Mouse (Mus musculus) limb, embryonic 14.5 days (tissue): ENCODE measurements around the gene Maats1. TPM values are rescaled to one million over a fixed set of nuclear protein-coding genes. Genes with fewer than 3 reads are reported as not detected.

Source experiments
- ATAC-seq: fragments of 200-750 bp; cut with Nextera tagmentation; 2 replicates; pipeline ENCODE4 v1.8.0; 2017; ENCODE audit warnings: low read depth, moderate number of reproducible peaks, moderate TSS enrichment; ENCODE audit not compliant: low FRiP score
- DNase-seq: peaks from one replicate; pipeline ENCODE4 v3.0.0-alpha.2; 2015; ENCODE audit warnings: low spot score
- H3K27ac ChIP-seq: fragments of 300-500 bp; sonication (generic); replicated peaks from 2 replicates; pipeline ENCODE4 v1.5.1; 2014; ENCODE audit warnings: low read depth, mild to moderate bottlenecking, low read length, moderate library complexity, mixed read lengths
- H3K27me3 ChIP-seq: fragments of 300-500 bp; sonication (generic); 2 replicates; pipeline ENCODE4 v1.6.1; 2014; ENCODE audit warnings: low read length, mixed read lengths; ENCODE audit not compliant: control insufficient read depth, insufficient read depth
- H3K36me3 ChIP-seq: fragments of 300-500 bp; sonication (generic); 2 replicates; pipeline ENCODE4 v1.6.1; 2014; ENCODE audit warnings: mild to moderate bottlenecking, low read length, moderate library complexity, mixed read lengths; ENCODE audit not compliant: control insufficient read depth, insufficient read depth
- H3K4me1 ChIP-seq: fragments of 300-500 bp; sonication (generic); 2 replicates; pipeline ENCODE4 v1.6.1; 2014; ENCODE audit warnings: antibody characterized with exemption, low read length, mixed read lengths; ENCODE audit not compliant: control insufficient read depth, insufficient read depth
- H3K4me2 ChIP-seq: fragments of 300-500 bp; sonication (generic); replicated peaks from 2 replicates; pipeline ENCODE4 v1.6.1; 2014; ENCODE audit warnings: low read depth, mild to moderate bottlenecking, low read length, moderate library complexity; ENCODE audit not compliant: severe bottlenecking
- H3K4me3 ChIP-seq: fragments of 300-500 bp; sonication (generic); replicated peaks from 2 replicates; pipeline ENCODE4 v1.5.1; 2014; ENCODE audit warnings: low read length
- H3K9ac ChIP-seq: fragments of 300-500 bp; sonication (generic); 2 replicates; pipeline ENCODE4 v1.6.1; 2014; ENCODE audit warnings: mild to moderate bottlenecking, low read depth, low read length, moderate library complexity; ENCODE audit not compliant: severe bottlenecking
- H3K9me3 ChIP-seq: fragments of 300-500 bp; sonication (generic); 2 replicates; pipeline ENCODE4 v1.6.1; 2016; ENCODE audit warnings: low read length; ENCODE audit not compliant: control insufficient read depth
- POLR2A ChIP-seq: fragments of 200-500 bp; IDR thresholded peaks from 2 replicates; pipeline ENCODE4 v1.8.0; 2012; ENCODE audit warnings: inconsistent platforms, mild to moderate bottlenecking, moderate library complexity, borderline replicate concordance; ENCODE audit not compliant: insufficient read depth, insufficient read length; ENCODE audit errors: extremely low read depth
- WGBS: fragments of 180-500 bp; shearing (Covaris S2); extraction: QIAGEN DNeasy Blood & Tissue Kit; methylation state at CpG from one replicate; pipeline ENCODE4 v1.1.7; 2014; 5-methylcytosine and 5-hydroxymethylcytosine counted together
- polyA plus RNA-seq, 2 experiments: library from polyadenylated mRNA; depleted of rRNA in 1 of 2; stranded (reverse) in 1 of 2; unstranded in 1 of 2; fragments of >200 nt; fragmentation: Nextera tagmentation in 1 of 2; extraction: Ambion mirVana in 1 of 2; gene quantifications; 2 replicates each; pipeline versions ENCODE4 v1.2.1 to v1.2.3; 2012 to 2014

The Maats1 gene
- polyA plus RNA-seq, 2 experiments: 0.10 TPM; not detected in 1

- Histone ChIP-seq H3K9ac (no peak overlapping the region), H3K4me1 (no peaks in the 10 kb centered on the region), H3K4me2 (no peak overlapping the region), H3K4me3 (no peak overlapping the region), H3K27ac (no peak overlapping the region), H3K27me3 (no peaks in the 10 kb centered on the region), H3K9me3 (no peaks in the 10 kb centered on the region; the same call in 1 of the 2 replicates), H3K36me3 (no peaks in the 10 kb centered on the region)
- no peak for TF ChIP-seq POLR2A
- ATAC-seq (no peak), DNase-seq (no peak)
- WGBS: 78% methylated on average over 5 of the region's 5 CpGs
Measured at GRCm38 (mm10) chr16:38272483-38272882, 69.5 kb downstream of the Maats1 start.

- no peak overlapping the region for H3K9ac ChIP-seq
- H3K4me1 ChIP-seq: no peaks in the 10 kb centered on the region
- H3K36me3 ChIP-seq: no peaks in the 10 kb centered on the region
- H3K27ac ChIP-seq: no peak overlapping the region
- 65% methylated on average over 3 of the region's 3 CpGs for WGBS
- H3K4me2 ChIP-seq: no peak overlapping the region
- no peak overlapping the region for H3K4me3 ChIP-seq
- no peaks in the 10 kb centered on the region for H3K9me3 ChIP-seq
- no peaks in the 10 kb centered on the region for H3K27me3 ChIP-seq
- no peak for DNase-seq
- TF ChIP-seq POLR2A: no peak
- no peak for ATAC-seq
Measured at GRCm38 (mm10) chr16:38271601-38272000, 70.3 kb downstream of the Maats1 start.

- Histone ChIP-seq H3K9ac (no peak overlapping the region), H3K4me1 (no peaks in the 10 kb centered on the region), H3K4me2 (no peak overlapping the region), H3K4me3 (no peak overlapping the region), H3K27me3 (no peaks in the 10 kb centered on the region), H3K36me3 (no peaks in the 10 kb centered on the region), H3K9me3 (no peaks in the 10 kb centered on the region), H3K27ac (no peak overlapping the region)
- WGBS: 94% methylated on average over 9 of the region's 9 CpGs
- DNase-seq: no peak
- no peak for TF ChIP-seq POLR2A
- ATAC-seq: no peak
Measured at GRCm38 (mm10) chr16:38255927-38256326, 86.0 kb downstream of the Maats1 start.

- no peak overlapping the region for H3K9ac ChIP-seq
- no peak overlapping the region for H3K4me2 ChIP-seq
- no peaks in the 10 kb centered on the region for H3K27me3 ChIP-seq
- no peak overlapping the region for H3K27ac ChIP-seq
- no peaks in the 10 kb centered on the region for H3K4me1 ChIP-seq
- DNase-seq: no peak
- ATAC-seq: no peak
- WGBS: 73% methylated on average over 4 of the region's 4 CpGs
- no peak overlapping the region for H3K4me3 ChIP-seq
- H3K9me3 ChIP-seq: no peaks in the 10 kb centered on the region
- no peaks in the 10 kb centered on the region for H3K36me3 ChIP-seq
- TF ChIP-seq POLR2A: no peak
Measured at GRCm38 (mm10) chr16:38255107-38255506, 86.8 kb downstream of the Maats1 start.

- 82% methylated on average over 14 of the region's 14 CpGs for WGBS
- Histone ChIP-seq H3K27ac (no peak overlapping the region), H3K4me1 (no peaks in the 10 kb centered on the region), H3K27me3 (no peaks in the 10 kb centered on the region), H3K4me2 (no peak overlapping the region), H3K9me3 (no peaks in the 10 kb centered on the region), H3K36me3 (no peaks in the 10 kb centered on the region), H3K4me3 (no peak overlapping the region), H3K9ac (no peak overlapping the region)
- DNase-seq: no peak
- ATAC-seq: no peak
- no peak for TF ChIP-seq POLR2A
Measured at GRCm38 (mm10) chr16:38254001-38254400, 87.9 kb downstream of the Maats1 start.

GRCm38 (mm10) chr16:38250467-38250866, 91.5 kb downstream of the Maats1 start:
- no peaks in the 10 kb centered on the region for H3K27me3 ChIP-seq
- H3K9ac ChIP-seq: no peak overlapping the region
- ATAC-seq (no peak), DNase-seq (no peak)
- H3K4me1 ChIP-seq: peaks cover 11% of the 10 kb centered on the region
- no peaks in the 10 kb centered on the region for H3K9me3 ChIP-seq
- no peak overlapping the region for H3K4me2 ChIP-seq
- H3K4me3 ChIP-seq: no peak overlapping the region
- no peak for TF ChIP-seq POLR2A
- WGBS: 90% methylated on average over 6 of the region's 6 CpGs
- H3K36me3 ChIP-seq: no peaks in the 10 kb centered on the region; the same call in 1 of the 2 replicates
- no peak overlapping the region for H3K27ac ChIP-seq
